Mouse (Mus musculus) 3T3-L1 (cell line): ENCODE measurements around the gene Rasgef1b.

Source experiments
- DNase-seq: peaks from one replicate; pipeline ENCODE4 v3.0.0-alpha.2; 2015; ENCODE audit warnings: low read depth, low spot score

The Rasgef1b gene

DNA sequence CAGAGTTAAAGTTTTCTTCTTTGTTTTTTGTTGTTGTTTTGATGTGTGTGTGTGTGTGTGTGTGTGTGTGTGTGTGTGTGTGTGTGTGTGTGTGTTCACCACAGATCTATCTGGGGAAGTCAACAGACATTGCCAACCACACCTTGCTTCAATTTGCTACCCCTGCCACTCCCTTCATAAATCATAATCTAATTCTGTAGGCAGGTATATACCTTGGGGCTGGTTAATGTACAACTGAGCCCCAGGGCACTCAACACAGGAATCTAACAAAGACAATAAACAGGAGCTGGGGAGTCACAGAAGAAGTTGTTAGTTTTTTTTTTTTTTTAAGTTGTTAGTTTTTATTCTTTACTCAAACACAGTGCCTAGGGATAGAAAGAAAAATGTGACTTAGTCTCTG is 403.6 kb downstream of the Rasgef1b start:
- no peak for DNase-seq

GRCm38 (mm10) chr5:99320783-99321182 is 408.1 kb downstream of the Rasgef1b start:
- DNase-seq, result no peak

- peak; percentile 41 for DNase-seq
These were observed 430.9 kb downstream of the Rasgef1b start for GRCm38 (mm10) chr5:99297939-99298338.

- DNase-seq, result no peak
These were observed 432.5 kb downstream of the Rasgef1b start for GRCm38 (mm10) chr5:99296348-99296747.

GRCm38 (mm10) chr5:99292287-99292851 is 436.5 kb downstream of the Rasgef1b start:
- DNase-seq, result peak; percentile 50

DNA sequence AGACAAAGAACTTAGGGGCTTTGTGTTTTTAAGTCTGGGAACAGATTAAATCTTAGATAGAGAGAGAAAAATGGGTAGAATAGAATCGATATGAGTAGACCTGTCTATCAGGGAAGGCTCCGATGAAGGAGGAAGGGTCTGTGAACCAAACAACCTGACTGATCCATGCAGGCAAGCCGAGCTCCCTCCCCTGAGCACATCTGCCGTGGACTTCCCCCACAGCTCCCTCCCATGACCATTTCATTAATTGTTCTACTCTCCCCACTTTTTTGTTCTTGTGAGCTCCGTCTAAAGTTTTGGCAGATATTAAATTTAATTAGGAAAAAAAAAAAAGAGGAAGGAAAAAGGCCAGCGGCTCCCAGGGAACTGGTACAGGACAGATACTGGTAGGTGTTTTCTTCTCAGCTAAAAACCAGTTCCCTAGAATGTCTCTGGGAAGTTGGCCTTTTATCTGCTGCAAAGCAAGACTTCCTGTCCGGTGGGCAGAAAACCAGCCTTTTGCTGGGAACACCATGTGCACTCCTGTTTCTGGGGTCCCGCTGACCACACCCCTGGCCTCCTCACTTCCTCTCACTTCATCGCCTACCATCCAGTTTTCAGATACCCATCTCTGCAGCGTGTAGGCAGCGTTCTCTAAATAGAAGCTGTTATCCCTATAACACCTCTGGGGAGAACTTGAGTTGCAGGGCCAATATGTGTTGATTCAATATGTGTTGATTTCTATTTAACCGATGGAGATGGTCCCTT is 437.6 kb downstream of the Rasgef1b start:
- no peak for DNase-seq

DNA sequence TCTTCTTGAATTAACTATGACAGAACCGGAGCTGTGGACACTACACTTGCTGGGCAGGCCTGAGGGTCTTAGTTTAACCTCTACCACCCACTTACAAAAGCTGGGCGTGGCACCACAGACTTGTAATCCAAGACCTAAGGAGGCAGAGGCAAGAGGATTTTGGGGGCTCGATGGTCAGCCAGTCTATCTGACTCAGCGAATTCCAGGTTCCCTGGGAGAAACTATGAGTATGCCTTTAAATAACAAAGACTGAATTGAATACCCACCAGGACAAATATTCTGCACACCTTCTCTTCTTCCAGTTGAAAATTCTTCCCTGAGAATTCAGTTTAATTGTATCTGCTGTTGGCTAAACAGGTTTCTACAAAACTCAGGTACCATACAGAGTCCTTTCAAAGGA is 440.6 kb downstream of the Rasgef1b start:
- no peak for DNase-seq

- no peak for DNase-seq
These were observed 441.1 kb downstream of the Rasgef1b start for GRCm38 (mm10) chr5:99287647-99288185.

GRCm38 (mm10) chr5:99286575-99286974 is 442.3 kb downstream of the Rasgef1b start:
- DNase-seq, result no peak

- no peak for DNase-seq
These were observed 442.8 kb downstream of the Rasgef1b start for GRCm38 (mm10) chr5:99286024-99286423.

DNA sequence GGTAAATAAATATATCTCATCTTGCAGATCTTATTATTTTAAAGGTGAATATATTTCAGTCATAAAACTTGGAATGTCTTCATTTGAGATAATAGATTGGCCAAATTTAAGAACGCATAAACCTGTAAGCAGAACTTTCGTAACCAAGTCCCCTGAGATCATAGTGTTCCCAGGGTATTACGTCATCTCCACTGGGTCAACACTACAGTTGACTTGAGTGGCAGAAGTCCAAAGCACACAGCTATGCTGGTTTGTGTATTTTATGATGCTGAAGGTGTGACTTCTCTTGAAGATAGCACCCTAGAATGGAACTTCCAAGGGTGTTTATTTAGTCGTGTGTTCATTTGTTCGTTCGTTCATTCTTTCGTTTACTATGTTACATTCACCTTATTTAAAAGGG is 444.5 kb downstream of the Rasgef1b start:
- peak; percentile 13 for DNase-seq

- no peak for DNase-seq
These were observed 445.2 kb downstream of the Rasgef1b start for GRCm38 (mm10) chr5:99283636-99284035.

DNA sequence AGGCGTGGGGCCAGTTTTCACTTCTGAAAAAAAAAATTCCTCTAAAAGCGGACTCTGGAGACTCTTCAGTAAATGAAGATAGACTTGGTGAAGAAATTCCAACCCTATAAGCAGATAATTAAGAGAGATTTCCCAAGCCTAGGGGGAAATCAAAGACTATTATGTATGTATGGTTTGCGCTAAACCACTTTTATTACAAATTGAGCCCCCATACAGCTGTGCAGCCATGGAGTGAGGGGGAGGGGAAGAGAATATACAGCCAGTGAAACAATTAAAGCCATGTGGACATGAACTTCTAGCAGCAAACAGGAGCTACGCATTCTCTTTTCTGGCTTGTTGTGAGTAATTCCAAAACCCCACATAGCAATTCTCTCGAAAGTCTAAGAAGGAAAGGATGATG is 448.3 kb downstream of the Rasgef1b start:
- no peak for DNase-seq

DNA sequence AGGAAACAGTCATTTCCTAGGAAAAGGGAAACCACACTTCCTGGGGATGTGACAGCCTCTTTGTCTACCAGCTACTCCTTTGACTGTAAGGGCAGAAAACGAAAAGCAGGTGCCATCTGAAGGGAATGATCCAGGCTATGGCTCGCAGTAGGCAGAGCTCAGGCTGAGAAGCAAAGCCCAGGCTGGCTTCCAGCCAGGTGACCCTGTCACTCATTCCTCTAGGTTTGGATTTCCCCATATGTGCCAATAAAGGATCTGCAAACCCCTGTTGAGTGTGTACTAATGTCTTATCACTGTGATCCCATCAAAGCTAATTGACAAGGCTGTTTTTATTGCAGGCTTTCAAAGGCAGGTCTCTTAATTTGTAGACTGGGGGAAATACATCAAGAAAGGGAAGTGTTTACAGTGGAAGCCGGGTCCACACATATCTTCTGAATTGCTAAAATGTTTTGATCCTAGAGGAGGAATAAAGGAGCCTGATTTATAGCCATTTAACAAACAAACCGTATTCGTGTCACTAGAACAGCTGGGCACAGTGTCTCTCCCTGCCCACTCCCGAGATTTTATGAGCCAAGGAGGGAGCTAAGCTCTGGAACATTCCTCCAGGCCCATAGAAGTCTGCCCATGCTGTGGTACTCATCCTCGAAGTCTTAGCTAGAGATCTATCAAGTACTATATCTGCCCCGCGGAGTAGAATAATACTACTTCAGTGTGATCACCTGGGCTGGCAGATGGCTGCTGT is 449.7 kb downstream of the Rasgef1b start:
- DNase-seq, result no peak

DNA sequence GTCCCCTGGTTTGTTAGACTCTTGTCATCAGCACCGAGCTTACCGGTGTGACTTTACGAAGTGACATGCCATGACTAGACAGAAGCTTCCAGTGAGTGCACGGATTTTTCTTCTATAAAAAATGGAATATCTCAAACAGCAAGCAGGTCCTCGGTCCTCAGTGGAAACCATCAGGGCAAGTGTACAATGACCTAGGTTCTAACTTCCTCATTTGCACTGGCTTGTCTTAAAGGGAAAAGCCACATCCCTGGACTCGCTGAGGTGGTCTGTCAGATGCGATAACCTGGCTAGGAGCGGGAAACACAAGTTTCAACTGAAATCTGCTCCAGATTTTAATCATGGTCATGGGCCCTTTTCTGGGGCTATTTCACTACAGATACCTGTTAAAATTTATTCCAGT is 450.5 kb downstream of the Rasgef1b start:
- no peak for DNase-seq

DNA sequence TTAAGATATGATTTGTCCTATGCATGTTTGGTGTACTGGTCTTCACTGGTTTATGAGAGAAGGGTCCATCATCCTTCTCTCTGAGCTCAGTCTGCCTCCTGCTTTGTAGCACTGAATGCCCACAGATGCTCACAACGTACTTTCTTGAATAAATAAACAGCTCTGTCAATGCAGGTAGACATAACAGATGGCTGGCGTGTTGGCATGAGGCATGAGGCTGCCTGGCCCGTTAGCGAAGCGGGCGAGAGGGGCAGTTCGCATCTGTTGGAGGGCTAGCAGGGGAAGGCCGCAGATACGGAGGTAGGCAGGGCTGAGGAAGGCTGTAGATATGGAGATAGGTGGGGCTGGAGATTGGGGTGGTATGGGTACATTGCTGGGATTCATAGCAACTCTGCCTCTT is 451.3 kb downstream of the Rasgef1b start:
- DNase-seq, result no peak

- DNase-seq, result no peak
These were observed 454.7 kb downstream of the Rasgef1b start for GRCm38 (mm10) chr5:99274119-99274563.

- peak; percentile 70 for DNase-seq
These were observed 457.3 kb downstream of the Rasgef1b start for GRCm38 (mm10) chr5:99271531-99271930.

GRCm38 (mm10) chr5:99269131-99269530 is 459.7 kb downstream of the Rasgef1b start:
- no peak for DNase-seq

- DNase-seq, result no peak
These were observed 461.5 kb downstream of the Rasgef1b start for GRCm38 (mm10) chr5:99267338-99267737.

DNA sequence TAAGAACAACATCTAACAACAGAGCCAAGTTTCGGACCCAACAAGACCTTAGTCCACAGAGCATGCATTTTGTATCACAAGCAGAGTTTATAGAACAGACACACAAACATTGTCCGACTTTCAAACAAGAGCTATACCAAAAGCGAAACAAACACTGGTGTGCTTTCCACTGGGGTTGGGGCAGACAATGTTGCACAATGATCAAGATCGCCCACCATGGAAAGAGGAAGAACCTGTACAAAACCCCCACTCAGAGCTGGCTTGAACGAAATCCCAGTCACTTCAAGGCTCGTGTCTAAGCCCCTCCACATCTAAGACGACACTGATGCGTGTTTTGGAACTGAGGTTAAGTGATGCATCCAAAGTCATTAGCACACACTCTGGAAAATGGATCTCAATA is 462.6 kb downstream of the Rasgef1b start:
- no peak for DNase-seq

GRCm38 (mm10) chr5:99262197-99262920 is 466.5 kb downstream of the Rasgef1b start:
- DNase-seq, result no peak
